Mouse (Mus musculus) WW6 (cell line): ENCODE data around the gene Acot2.
A peak's percentile ranks its signal among the peaks of the same experiment; 100 is the strongest.
"Not testable (repeated sequence)": the region's sequence is repeated elsewhere in the genome, so short reads cannot be mapped to it uniquely, and the experiment has no call there.

Experiments used
- DNase-seq: peaks from one replicate; pipeline ENCODE4 v3.0.0-alpha.2; 2013; ENCODE audit warnings: low read depth, low spot score

Gene Acot2

GRCm38 (mm10) chr12:83987583-83988441 is at the start of gene Acot2:
Gene Acot2, plus strand, starts transcription at chr12:83987861.
- DNase-seq, result peak; percentile 58

- not testable (repeated sequence) for DNase-seq
Observed at GRCm38 (mm10) chr12:83938592-83938991, 49.1 kb upstream of the Acot2 start.

GRCm38 (mm10) chr12:83939332-83939731 is 48.3 kb upstream of the Acot2 start:
- DNase-seq, result no peak

- no peak for DNase-seq
Observed at GRCm38 (mm10) chr12:83940031-83940430, 47.6 kb upstream of the Acot2 start.

- no peak for DNase-seq
Observed at GRCm38 (mm10) chr12:83941938-83942337, 45.7 kb upstream of the Acot2 start.

GRCm38 (mm10) chr12:83947260-83947811 is 40.3 kb upstream of the Acot2 start:
- no peak for DNase-seq

- DNase-seq, result no peak
Observed at GRCm38 (mm10) chr12:83949043-83949442, 38.6 kb upstream of the Acot2 start.

GRCm38 (mm10) chr12:83949776-83950492 is 37.7 kb upstream of the Acot2 start:
- no peak for DNase-seq

- DNase-seq, result peak; percentile 50
Observed at GRCm38 (mm10) chr12:83950493-83950839, 37.2 kb upstream of the Acot2 start, which contains the start of gene Riox1. Gene Riox1, plus strand, starts transcription at chr12:83950608.

- DNase-seq, result no peak
Observed at GRCm38 (mm10) chr12:83950840-83951701, 36.6 kb upstream of the Acot2 start.

- DNase-seq, result no peak
Observed at GRCm38 (mm10) chr12:83951711-83952575, 35.7 kb upstream of the Acot2 start.

- no peak for DNase-seq
Observed at GRCm38 (mm10) chr12:83958278-83958677, 29.4 kb upstream of the Acot2 start.

GRCm38 (mm10) chr12:83965235-83965634 is 22.4 kb upstream of the Acot2 start:
- DNase-seq, result no peak

- no peak for DNase-seq
Observed at GRCm38 (mm10) chr12:83972117-83972516, 15.5 kb upstream of the Acot2 start.

- DNase-seq, result no peak
Observed at GRCm38 (mm10) chr12:83978862-83979261, 8.8 kb upstream of the Acot2 start.

- DNase-seq, result no peak
Observed at GRCm38 (mm10) chr12:83981615-83982014, 6.0 kb upstream of the Acot2 start.

- no peak for DNase-seq
Observed at GRCm38 (mm10) chr12:83984752-83985151, 2.9 kb upstream of the Acot2 start, which contains the start of gene Heatr4. Gene Heatr4, minus strand, starts transcription at chr12:83984852.

GRCm38 (mm10) chr12:83987242-83987582 is 449 bp upstream of the Acot2 start:
- no peak for DNase-seq

- DNase-seq, result no peak
Observed at GRCm38 (mm10) chr12:83988483-83988882, 822 bp downstream of the Acot2 start.

- DNase-seq, result no peak
Observed at GRCm38 (mm10) chr12:83989378-83989777, 1.7 kb downstream of the Acot2 start.

GRCm38 (mm10) chr12:83997221-83997620 is 9.6 kb downstream of the Acot2 start:
- DNase-seq, result no peak
